Mouse (Mus musculus): ENCODE measurements around the gene Clk1. TPM values are rescaled to one million over a fixed set of nuclear protein-coding genes. Genes with fewer than 3 reads are reported as not detected.

Gene Clk1
- polyA plus RNA-seq (2016; fragmentation: Nextera tagmentation; extraction: Ambion mirVana): 149 and 159 TPM in 2 replicates

- H3K27ac ChIP-seq: peak within 1 kb of the TSS; percentile 99
- ATAC-seq (ENCODE audit: low FRiP score): peak; percentile 97
- peaks cover 18% of the 10 kb centered on the region for H3K4me1 ChIP-seq
- peak within 1 kb of the TSS; percentile 100 for H3K4me3 ChIP-seq (replicated peaks)
- WGBS: under 1% methylated on average over 79 of the region's 79 CpGs
- H3K4me2 ChIP-seq: peak within 1 kb of the TSS; percentile 69
- peaks cover 24% of the 10 kb centered on the region for H3K36me3 ChIP-seq (replicated peaks)
- peak within 1 kb of the TSS; percentile 99 for H3K9ac ChIP-seq
- no peaks in the 10 kb centered on the region for H3K27me3 ChIP-seq
- H3K9me3 ChIP-seq: no peaks in the 10 kb centered on the region
Observed at GRCm38 (mm10) chr1:58423371-58424248, at the start of gene Clk1. TSS of gene Clk1 (minus strand) at chr1:58424066.

GRCm38 (mm10) chr1:58465561-58465960 is 41.7 kb upstream of the Clk1 start:
- no peaks in the 10 kb centered on the region for H3K4me1 ChIP-seq
- H3K9me3 ChIP-seq: no peaks in the 10 kb centered on the region
- no peaks in the 10 kb centered on the region for H3K27me3 ChIP-seq
- H3K36me3 ChIP-seq (replicated peaks): peaks cover 85% of the 10 kb centered on the region
- H3K27ac ChIP-seq: no peak overlapping the region
- WGBS: 96% methylated on average over 4 of the region's 4 CpGs
- H3K9ac ChIP-seq: no peak overlapping the region
- H3K4me2 ChIP-seq: no peak overlapping the region
- ATAC-seq (ENCODE audit: low FRiP score): no peak
- H3K4me3 ChIP-seq (replicated peaks): no peak overlapping the region

- no peaks in the 10 kb centered on the region for H3K27me3 ChIP-seq
- no peaks in the 10 kb centered on the region for H3K4me1 ChIP-seq
- no peak for ATAC-seq (ENCODE audit: low FRiP score)
- H3K27ac ChIP-seq: no peak overlapping the region
- 92% methylated on average over 4 of the region's 4 CpGs for WGBS
- no peak overlapping the region for H3K9ac ChIP-seq
- H3K4me3 ChIP-seq (replicated peaks): no peak overlapping the region
- peaks cover 87% of the 10 kb centered on the region for H3K36me3 ChIP-seq (replicated peaks)
- H3K9me3 ChIP-seq: no peaks in the 10 kb centered on the region
- H3K4me2 ChIP-seq: no peak overlapping the region
Observed at GRCm38 (mm10) chr1:58465042-58465441, 41.2 kb upstream of the Clk1 start.

- 98% methylated on average over 2 of the region's 2 CpGs for WGBS
- Histone ChIP-seq H3K27me3 (no peaks in the 10 kb centered on the region), H3K9ac (no peak overlapping the region), H3K4me1 (no peaks in the 10 kb centered on the region), H3K9me3 (no peaks in the 10 kb centered on the region), H3K36me3 (replicated peaks) (peaks cover 86% of the 10 kb centered on the region), H3K4me2 (no peak overlapping the region), H3K27ac (no peak overlapping the region), H3K4me3 (replicated peaks) (no peak overlapping the region)
- no peak for ATAC-seq (ENCODE audit: low FRiP score)
Observed at GRCm38 (mm10) chr1:58463935-58464334, 40.1 kb upstream of the Clk1 start.

- peaks cover 95% of the 10 kb centered on the region for H3K36me3 ChIP-seq (replicated peaks)
- no peak overlapping the region for H3K9ac ChIP-seq
- no peaks in the 10 kb centered on the region for H3K9me3 ChIP-seq
- H3K4me3 ChIP-seq (replicated peaks): no peak overlapping the region
- no peak for ATAC-seq (ENCODE audit: low FRiP score)
- H3K27ac ChIP-seq: no peak overlapping the region
- WGBS: 92% methylated on average over 3 of the region's 3 CpGs
- no peak overlapping the region for H3K4me2 ChIP-seq
- no peaks in the 10 kb centered on the region for H3K4me1 ChIP-seq
- no peaks in the 10 kb centered on the region for H3K27me3 ChIP-seq
Observed at GRCm38 (mm10) chr1:58460566-58460965, 36.7 kb upstream of the Clk1 start.

GRCm38 (mm10) chr1:58458867-58459266 is 35.0 kb upstream of the Clk1 start:
- WGBS: 83% methylated on average over 2 of the region's 2 CpGs
- H3K27me3 ChIP-seq: no peaks in the 10 kb centered on the region
- no peak for ATAC-seq (ENCODE audit: low FRiP score)
- no peak overlapping the region for H3K4me2 ChIP-seq
- no peak overlapping the region for H3K27ac ChIP-seq
- H3K36me3 ChIP-seq (replicated peaks): peaks cover 95% of the 10 kb centered on the region
- no peak overlapping the region for H3K9ac ChIP-seq
- no peaks in the 10 kb centered on the region for H3K4me1 ChIP-seq
- H3K4me3 ChIP-seq (replicated peaks): no peak overlapping the region
- no peaks in the 10 kb centered on the region for H3K9me3 ChIP-seq

- Histone ChIP-seq H3K9me3 (no peaks in the 10 kb centered on the region), H3K9ac (no peak overlapping the region), H3K4me2 (no peak overlapping the region), H3K4me1 (no peaks in the 10 kb centered on the region), H3K27ac (no peak overlapping the region), H3K4me3 (replicated peaks) (no peak overlapping the region), H3K36me3 (replicated peaks) (peaks cover 95% of the 10 kb centered on the region), H3K27me3 (no peaks in the 10 kb centered on the region)
- WGBS: 90% methylated on average over 5 of the region's 5 CpGs
- no peak for ATAC-seq (ENCODE audit: low FRiP score)
Observed at GRCm38 (mm10) chr1:58458175-58458574, 34.3 kb upstream of the Clk1 start.

GRCm38 (mm10) chr1:58454316-58454715 is 30.4 kb upstream of the Clk1 start:
- Histone ChIP-seq H3K27me3 (no peaks in the 10 kb centered on the region), H3K9ac (no peak overlapping the region), H3K36me3 (replicated peaks) (peaks cover 88% of the 10 kb centered on the region), H3K27ac (no peak overlapping the region), H3K9me3 (no peaks in the 10 kb centered on the region), H3K4me2 (no peak overlapping the region), H3K4me1 (no peaks in the 10 kb centered on the region), H3K4me3 (replicated peaks) (no peak overlapping the region)
- WGBS: 95% methylated on average over 6 of the region's 6 CpGs
- no peak for ATAC-seq (ENCODE audit: low FRiP score)

- Histone ChIP-seq H3K9me3 (no peaks in the 10 kb centered on the region), H3K36me3 (replicated peaks) (peaks cover 52% of the 10 kb centered on the region), H3K27me3 (no peaks in the 10 kb centered on the region)
Observed at GRCm38 (mm10) chr1:58448396-58448795, 24.5 kb upstream of the Clk1 start.

GRCm38 (mm10) chr1:58447766-58448165 is 23.9 kb upstream of the Clk1 start:
- WGBS: 96% methylated on average over 7 of the region's 7 CpGs
- no peak for ATAC-seq (ENCODE audit: low FRiP score)
- Histone ChIP-seq H3K9me3 (no peaks in the 10 kb centered on the region), H3K27me3 (no peaks in the 10 kb centered on the region), H3K9ac (no peak overlapping the region), H3K36me3 (replicated peaks) (peaks cover 45% of the 10 kb centered on the region), H3K27ac (no peak overlapping the region), H3K4me1 (peaks cover 26% of the 10 kb centered on the region), H3K4me2 (no peak overlapping the region), H3K4me3 (replicated peaks) (no peak overlapping the region)

More at GRCm38 (mm10) chr1:58448396-58448795, 24.5 kb upstream of the Clk1 start:
- Histone ChIP-seq H3K4me2 (no peak overlapping the region), H3K9ac (no peak overlapping the region), H3K27ac (no peak overlapping the region), H3K4me3 (replicated peaks) (no peak overlapping the region), H3K4me1 (peaks cover 26% of the 10 kb centered on the region)
- ATAC-seq (ENCODE audit: low FRiP score): no peak
- 90% methylated on average over 7 of the region's 7 CpGs for WGBS

GRCm38 (mm10) chr1:58445861-58446260 is 22.0 kb upstream of the Clk1 start:
- 0 out of 2 replicates have a peak, but pooled peaks have one; percentile 10 for ATAC-seq (ENCODE audit: low FRiP score)
- 7% methylated on average over 11 of the region's 11 CpGs for WGBS
- H3K27ac ChIP-seq: peak overlapping the region; percentile 88
- peak overlapping the region; percentile 79 for H3K9ac ChIP-seq
- peaks cover 35% of the 10 kb centered on the region for H3K36me3 ChIP-seq (replicated peaks)
- H3K27me3 ChIP-seq: no peaks in the 10 kb centered on the region
- H3K4me2 ChIP-seq: peak overlapping the region; percentile 64
- H3K4me3 ChIP-seq (replicated peaks): peak overlapping the region; percentile 66
- H3K9me3 ChIP-seq: no peaks in the 10 kb centered on the region
- peaks cover 26% of the 10 kb centered on the region for H3K4me1 ChIP-seq

- peaks cover 26% of the 10 kb centered on the region for H3K4me1 ChIP-seq
- peak within 1 kb of the TSS; percentile 64 for H3K4me2 ChIP-seq
- no peaks in the 10 kb centered on the region for H3K9me3 ChIP-seq
- peaks cover 31% of the 10 kb centered on the region for H3K36me3 ChIP-seq (replicated peaks)
- peak within 1 kb of the TSS; percentile 66 for H3K4me3 ChIP-seq (replicated peaks)
- WGBS: under 1% methylated on average over 33 of the region's 33 CpGs
- H3K27ac ChIP-seq: peak within 1 kb of the TSS; percentile 88
- peak within 1 kb of the TSS; percentile 79 for H3K9ac ChIP-seq
- no peaks in the 10 kb centered on the region for H3K27me3 ChIP-seq
- peak; percentile 95 for ATAC-seq (ENCODE audit: low FRiP score)
Observed at GRCm38 (mm10) chr1:58445143-58445722, 21.4 kb upstream of the Clk1 start, which contains the start of the genes Nif3l1 and Ppil3. TSS of gene Nif3l1 (plus strand) at chr1:58445151. TSS of gene Ppil3 (minus strand) at chr1:58445486.
